Mouse (Mus musculus): Measurements from ENCODE around the gene Chd9.
A peak's percentile ranks its signal among the peaks of the same experiment; 100 is the strongest.
"Not testable (repeated sequence)": the region's sequence is repeated elsewhere in the genome, so short reads cannot be mapped to it uniquely, and the experiment has no call there.

Chd9 gene

DNA sequence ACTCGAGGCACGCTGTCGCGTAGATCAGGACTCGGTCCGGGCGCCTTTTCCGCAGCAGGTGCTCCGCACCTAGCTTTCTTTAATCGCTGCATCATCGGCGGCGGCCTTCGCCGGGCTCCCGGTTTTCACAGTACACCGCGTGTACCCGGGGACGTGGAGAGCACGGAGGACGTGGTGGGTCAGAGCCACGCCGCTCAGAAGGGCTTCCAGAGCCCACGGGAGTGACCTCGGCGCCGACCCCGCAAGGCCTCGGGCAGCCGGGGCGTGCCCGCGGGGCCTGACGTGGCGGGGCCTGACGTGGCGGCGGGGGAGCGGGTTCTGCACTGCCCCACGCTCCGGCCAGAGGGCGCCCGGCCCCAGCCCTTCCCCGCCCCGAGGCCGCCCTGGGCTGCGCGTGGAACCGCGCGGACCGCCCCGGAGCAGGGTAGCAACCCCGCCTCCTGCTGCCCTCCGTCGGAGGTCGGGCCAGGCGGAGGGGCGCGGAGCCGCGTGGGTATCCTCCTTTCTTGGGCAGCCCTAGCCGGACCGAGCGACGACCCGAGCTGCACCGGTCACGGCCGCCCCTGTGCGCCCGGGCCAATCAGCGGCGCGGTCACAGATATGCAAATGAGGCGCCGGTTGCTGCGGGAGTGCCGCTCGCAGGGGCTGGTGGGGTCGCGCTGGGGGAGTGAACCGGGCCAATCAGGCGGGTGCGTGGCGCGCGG is 79.8 kb downstream of the Chd9 start:
- DNase-seq (ENCODE audit: low spot score) = peak; percentile 97

DNA sequence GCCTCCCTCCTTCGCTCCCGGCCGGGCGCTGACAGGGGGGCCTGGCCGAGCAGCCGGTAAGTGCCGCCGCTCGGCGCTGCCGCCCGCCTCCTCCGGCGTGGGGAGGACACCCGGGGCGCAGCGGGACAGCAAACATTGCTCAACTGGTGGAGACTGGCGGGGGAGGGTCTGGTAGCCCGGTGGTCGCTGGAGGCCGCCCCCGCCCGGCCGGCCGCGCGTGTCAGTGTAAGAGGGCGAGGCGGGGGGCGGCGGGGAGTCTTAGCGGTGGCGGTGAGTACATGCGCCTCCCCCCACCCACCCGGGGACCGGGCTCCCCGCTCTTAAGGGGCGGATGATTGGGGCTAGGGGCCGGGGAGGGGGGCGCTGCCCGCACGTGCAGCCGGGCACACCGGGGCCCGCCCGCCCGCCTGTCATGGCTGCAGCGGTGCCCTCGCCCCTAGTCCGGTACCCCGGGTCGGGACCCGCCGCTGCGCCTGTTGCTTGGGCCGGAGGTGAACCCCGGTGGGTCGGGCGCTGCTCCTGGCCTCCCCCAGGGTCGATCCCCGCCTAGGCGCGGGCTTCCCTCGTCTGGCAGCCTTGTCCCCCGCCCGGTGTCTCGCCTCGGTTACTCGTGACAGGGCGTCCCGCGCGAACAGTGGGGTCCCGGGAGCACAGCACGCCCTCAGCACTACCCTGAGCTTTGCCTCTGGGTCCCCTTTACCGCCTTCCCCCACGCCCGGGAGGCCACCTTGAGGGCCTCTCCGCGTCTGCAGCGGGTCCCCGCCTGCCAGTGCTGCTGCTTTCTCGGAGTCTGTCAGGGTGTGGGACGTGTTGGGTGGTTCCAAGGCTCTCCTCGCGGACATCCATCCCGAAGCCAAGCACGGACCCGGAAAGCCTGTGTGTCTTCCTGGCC is 80.7 kb downstream of the Chd9 start:
- peak; percentile 36 for DNase-seq (ENCODE audit: low spot score)

DNA sequence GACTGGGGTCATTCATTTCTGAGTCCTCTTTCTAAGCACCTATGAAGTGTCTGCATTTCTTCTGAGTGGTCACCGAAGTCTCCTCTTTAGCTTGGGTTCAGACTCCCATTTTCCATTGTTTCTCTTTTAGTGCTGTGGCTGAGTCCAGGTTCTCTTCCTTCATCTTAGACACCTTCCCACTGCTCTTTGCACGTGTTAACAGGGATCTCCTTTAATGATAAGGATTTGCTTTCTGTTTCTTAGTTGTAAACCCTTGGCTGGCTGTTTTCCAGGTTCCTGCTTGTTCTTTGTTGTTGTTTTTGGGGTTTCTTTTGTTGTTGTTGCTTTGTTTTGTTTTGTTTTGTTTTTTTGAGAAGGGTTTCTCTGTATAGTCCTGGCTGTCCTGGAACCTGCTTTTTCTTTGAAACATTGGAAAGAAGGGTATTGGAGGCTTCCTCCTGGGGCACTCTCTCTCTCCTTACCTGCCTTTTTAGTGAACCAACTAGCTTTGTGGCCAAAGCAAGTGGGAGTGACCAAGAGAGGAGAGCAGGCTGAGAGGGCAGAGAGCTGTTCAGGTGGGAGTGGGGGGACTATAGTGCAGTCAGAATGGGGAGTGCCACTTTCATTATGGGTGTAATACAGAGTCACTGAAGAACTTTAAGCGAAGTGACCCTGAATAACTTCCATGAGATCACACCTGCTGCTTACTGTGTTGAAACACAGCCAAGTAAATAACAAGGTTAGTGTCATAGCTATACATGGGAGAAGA is 95.2 kb downstream of the Chd9 start:
- DNase-seq (ENCODE audit: low spot score) = no peak

DNA sequence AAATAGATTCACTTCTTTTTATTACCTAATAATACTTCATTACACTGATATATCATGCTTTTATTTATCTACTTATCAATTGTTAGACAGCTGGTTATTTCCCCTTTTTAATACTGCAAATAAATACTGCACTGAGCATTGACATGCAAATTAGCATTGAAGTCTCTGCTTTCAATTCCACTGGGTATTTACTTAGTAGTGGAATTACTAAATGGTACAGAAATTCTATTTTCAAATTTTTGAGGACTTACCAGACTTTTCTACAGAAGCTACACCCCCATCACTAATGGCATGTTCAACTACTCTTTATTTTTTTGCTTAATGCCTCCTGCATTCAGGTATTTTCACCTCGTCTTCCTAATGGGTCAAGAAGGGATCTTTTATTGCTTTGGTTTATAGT is 100.3 kb downstream of the Chd9 start:
- DNase-seq (ENCODE audit: low spot score) = no peak

DNA sequence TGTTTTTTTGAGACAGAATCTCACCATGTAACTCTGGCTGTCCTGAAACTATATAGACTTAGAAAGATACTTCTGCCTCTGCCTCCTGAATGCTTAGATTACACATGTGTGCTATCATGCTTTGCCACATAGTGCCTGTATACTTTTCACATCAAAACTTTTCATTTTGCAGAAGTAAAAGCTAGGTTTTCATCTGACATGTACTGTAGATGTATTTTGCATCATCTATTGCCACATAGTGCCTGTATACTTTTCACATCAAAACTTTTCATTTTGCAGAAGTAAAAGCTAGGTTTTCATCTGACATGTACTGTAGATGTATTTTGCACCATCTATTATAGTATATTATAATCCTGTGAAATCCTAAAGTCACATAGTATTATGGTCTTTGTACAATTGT is 102.0 kb downstream of the Chd9 start:
- not testable (repeated sequence) for DNase-seq (ENCODE audit: low spot score)

DNA sequence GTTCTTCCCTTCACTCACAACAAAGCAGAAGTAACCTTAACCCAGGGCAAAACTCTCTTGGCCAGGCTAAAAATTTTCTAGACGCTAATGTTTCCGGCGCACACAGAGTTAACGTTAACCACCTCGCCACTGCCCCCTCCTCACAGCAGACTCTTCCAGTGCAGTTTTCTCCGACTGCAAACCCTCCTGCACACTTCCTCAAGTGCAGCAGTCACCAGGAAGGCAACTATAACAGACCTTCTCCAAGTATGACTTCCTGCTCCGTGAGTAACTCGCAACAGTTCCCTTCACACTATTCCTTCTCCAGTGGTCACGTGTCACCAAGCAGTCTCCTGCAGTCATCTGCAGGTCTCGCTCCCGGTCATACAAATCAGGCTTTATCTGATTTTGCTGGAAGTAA is 104.8 kb downstream of the Chd9 start:
- DNase-seq (ENCODE audit: low spot score) = no peak

DNA sequence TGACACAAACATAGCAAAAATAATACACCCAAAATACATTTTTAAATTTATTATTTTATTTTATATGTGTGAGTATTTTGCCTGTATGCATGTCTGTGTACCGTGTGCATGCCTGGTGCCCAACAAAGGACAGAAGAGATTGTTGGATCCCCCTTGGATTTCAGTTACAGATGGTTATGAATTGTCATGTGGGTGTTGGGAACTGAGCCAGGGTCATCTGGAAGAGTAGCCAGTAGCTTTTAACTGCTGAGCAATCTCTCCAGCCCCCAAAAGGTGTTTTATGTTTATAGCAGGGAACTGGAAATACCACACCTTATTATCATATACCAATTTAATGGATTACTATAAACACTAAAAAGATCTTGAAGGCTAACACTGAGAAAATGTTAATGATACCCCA is 106.6 kb downstream of the Chd9 start:
- DNase-seq (ENCODE audit: low spot score) = no peak

DNA sequence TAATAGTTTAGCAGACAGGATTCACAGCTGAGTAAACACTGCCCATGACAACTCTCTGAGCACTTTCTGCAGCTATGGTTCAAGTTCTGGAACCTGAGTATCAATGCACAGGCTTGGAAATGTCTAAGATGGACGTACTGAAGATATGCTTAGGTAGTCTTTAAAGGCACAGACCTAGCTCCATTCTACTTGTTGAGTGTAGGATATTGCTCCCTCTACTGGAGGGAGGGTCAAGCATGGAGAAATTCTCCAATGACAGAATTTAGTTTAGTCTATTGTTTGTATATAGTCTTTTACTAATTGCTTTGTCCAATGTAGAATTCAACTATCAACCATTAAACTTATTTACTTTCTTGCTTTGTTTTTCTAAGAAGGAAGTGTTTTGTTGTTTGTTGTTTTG is 108.7 kb downstream of the Chd9 start:
- DNase-seq (ENCODE audit: low spot score) = no peak

DNA sequence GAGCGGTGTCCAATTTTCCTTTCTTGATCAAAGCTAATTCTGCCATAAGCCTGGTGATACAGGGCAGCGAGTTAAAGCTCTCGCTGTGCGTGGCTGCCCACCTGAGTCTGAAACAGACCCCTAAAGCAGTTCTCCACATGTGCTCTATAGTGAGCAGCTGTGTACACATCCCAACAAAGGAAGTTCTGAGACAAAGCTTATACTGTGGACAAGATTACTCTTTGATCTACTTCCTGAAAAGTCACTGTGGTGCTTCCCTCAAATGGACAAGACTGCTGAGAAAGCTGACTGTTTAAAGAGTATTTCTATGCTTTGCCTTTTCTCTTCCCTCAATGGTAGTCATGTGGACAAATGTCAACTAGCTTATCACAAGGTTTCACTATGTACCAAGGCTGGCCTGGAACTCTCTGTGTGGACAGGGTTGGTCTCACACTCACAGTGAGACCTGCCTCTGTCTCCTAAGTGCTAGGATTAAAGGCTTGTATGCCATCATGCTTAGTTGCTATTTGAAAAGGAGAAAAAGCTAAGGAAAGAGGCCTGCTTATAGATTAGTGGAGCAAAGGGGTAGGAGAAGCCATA is 110.3 kb downstream of the Chd9 start:
- no peak for DNase-seq (ENCODE audit: low spot score)

DNA sequence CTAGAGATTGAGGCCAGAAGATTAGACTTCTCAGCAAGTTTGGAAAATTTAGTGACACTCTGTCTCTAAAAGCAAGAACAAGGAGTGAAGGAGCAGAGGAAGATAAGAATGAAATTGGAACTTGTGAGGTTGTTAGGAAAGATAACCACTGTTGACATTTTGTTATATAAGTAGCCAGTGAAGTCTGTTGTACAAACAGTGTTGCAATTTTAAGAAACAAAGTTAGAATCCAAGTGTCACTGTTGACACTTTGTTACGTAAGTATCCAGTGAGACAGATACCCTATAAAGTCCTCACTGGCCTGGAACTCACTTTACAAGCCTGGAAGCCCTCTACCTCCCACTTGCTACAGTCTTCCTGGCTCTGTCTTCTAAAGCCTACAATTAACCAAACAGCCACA is 111.7 kb downstream of the Chd9 start:
- no peak for DNase-seq (ENCODE audit: low spot score)

DNA sequence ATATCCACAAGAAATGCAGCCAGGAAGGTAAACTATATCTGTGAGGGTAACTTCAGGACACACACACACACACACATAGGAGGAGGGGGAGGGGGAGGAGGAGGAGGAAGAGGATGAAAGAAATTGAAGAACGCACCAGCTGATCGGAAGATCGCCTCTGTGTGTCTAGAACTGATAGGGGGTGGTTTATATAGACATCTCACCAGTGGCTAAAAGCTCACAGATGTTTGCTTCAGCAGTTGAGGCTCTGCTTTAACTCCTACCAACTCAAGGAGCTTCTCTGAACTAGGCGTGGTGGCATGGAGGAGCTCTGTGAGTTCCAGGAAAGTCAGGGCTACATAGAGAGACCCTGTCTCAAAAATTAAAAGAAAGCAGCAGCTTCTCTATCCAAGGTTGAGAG is 115.6 kb downstream of the Chd9 start:
- no peak for DNase-seq (ENCODE audit: low spot score)

DNA sequence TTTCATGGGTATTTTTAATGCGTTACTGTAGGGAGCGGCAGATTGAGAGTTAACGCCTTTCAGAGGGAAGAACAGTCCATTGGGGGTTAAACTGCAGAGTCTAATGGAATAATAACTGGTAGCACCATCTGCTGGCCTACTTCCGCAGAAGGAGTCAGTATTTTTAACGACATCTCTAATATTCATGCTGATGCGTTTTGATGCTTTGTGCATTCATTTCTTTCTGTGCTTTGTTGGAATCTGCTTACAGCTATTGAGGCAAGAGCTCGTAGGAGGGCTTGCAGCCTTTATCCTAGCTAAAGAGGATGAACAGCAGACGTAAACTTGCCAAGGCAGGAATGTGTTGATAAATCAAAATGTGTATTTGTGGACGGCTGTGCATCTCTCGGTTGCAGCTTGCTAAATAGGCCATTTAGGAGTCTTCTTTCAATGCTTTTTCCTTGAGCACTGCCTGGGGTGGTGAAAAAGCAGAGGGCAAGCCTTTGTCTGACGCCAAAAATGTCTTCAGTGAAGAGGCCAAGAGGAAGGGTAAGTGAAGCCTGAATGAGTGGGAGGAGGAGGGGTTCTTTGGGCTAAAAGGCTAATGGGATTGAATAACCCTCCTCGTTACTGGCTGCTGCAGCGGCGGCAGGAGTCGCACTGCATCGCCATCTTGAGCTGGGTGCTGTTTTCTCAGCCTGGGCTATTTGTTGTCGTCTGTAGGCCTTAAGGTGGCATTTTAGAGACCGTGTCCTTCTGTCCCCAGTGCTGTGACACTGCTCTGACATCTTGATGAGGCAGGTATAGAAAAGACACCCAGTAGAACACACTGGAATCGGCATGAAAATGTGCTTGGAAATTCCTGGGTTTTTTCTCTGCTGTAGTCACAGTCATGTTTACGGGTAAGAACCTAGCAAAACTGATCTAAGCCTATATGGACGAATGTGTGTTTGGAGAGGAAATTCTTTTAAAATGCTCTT is 126.9 kb downstream of the Chd9 start:
- DNase-seq (ENCODE audit: low spot score) = peak; percentile 73

DNA sequence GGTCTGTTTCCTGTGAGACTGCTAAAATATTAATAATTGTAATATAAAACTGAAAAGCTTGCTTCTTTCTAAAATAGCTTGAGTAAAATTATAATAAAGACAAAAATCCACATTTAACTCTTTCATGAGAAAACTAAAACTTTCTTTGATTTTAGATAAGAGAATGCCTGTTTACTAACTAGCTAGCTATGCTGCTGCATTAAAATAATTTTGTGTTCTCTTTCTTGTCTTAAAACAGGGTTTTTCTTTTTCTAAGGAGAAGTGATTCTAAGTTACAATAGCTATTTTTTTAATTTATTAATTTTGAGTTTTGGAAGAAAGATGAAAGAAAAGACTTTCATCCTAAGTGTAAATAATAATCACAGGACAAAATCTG is 127.6 kb downstream of the Chd9 start:
- DNase-seq (ENCODE audit: low spot score) = no peak

DNA sequence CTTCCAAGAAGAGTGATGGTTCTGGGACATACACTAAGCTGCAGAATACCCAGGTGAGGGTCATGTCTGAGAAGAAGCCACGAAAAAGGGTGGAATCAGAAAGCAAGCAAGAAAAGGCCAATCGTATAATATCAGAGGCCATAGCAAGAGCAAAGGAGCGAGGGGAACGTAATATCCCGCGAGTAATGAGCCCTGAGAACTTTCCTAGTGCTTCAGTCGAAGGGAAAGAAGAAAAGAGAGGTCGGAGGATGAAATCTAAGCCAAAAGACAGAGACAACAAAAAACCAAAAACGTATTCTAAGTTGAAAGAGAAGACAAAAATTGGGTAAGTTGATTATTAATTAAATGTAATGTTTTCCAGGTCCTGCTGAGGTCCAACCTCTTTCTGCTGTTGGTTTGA is 128.2 kb downstream of the Chd9 start:
- DNase-seq (ENCODE audit: low spot score) = no peak

DNA sequence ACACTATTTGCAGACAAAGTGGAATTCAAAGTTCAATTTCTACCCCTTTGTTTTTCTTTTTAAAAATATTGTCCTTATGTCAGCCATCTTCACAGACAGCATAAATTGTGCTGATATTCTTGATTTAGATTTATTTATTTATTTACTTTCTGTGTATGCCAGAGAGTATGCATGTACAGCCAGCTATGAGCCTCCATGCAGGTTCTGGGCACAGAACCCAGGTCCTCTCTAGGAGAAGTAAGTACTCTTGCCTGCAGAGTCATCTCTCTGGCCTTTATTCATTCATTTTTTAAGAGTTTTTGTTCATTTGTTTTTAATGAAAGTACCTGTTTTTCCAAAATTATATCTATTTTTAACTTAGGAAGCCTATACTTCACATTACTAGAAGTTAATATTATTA is 129.6 kb downstream of the Chd9 start:
- DNase-seq (ENCODE audit: low spot score) = no peak

DNA sequence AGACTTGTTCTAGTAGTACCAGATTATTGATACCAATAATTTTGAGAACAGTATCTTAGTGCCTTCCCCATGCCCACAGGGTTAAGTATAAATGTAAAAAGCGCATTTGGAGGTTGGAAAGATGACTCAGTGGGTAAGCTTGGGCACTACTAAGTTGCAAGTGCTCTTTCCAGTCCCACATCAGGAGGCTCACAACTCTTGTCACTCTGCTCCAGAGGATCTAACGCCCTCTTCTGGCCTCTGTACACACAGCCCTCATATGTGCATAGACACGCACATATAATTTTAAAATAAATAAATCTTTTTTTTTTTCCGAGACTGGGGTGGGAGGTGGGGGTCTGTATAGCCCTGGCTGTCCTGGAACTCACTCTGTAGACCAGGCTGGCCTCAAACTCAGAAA is 131.6 kb downstream of the Chd9 start:
- no peak for DNase-seq (ENCODE audit: low spot score)

DNA sequence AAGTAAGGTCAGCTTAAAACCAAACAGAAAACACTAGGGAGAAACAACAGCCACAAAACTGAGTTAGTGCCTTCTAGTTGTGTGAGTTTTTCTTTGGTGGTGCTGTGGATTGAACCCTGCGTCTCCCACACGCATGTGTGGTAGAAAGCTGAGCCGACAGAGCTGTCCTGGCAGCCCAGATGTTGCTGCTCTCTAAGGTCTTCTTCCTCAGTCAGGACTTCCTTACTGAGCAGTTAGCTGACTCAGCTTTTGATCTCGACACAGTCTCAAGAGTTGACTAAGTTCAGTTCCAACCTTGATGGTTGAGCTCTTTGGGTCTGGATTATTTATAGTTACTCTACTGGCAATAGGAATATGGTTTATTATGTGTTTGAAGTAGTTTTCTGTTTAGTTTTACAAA is 133.5 kb downstream of the Chd9 start:
- no peak for DNase-seq (ENCODE audit: low spot score)

DNA sequence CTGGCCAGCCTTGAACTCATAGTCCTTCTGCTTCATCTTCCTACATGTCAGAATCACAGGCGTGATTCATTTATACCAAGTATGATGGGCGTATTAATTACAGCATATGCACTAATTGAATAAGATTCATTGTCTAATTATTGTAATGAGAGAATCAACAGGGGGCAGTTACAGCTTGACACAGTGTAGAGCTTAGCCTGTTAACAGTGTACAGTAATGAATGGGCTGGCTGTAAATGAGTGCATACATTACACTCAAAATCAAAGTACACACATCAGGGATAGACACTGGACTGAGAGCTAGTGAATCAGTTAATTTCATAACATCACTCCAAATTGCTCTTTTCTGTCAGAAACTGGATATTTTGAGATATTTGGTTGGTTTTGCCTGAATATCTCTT is 135.9 kb downstream of the Chd9 start:
- no peak for DNase-seq (ENCODE audit: low spot score)

DNA sequence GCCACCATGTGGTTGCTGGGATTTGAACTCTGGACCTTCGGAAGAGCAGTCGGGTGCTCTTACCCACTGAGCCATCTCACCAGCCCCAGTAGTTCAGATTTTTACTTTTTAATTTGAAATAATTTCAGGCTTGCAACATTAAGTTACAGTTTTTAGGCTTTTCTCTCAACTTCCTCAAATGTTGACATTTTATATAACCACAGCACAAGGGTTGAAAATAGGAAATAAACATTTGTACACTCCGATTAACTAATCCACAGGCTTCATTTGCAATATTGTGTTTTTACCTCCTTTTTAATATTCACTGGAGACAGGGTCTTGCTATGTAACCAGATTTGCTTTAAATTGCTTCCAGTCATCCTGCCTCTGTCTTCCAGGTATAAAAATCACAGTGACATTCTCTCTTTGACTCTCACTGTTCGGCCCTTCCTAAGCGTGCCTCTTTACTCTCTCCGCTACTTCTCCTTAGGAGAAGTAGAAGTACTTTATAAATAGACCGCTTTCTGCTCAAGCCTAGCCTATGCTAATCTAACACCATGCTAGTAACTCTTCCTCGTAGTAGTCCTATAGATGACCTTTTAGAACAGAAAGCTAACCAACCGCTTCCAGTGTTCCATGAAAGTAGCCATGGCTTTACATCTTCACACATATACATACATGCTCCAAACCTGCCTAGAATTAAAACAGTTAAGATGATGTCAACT is 137.5 kb downstream of the Chd9 start:
- DNase-seq (ENCODE audit: low spot score) = no peak

DNA sequence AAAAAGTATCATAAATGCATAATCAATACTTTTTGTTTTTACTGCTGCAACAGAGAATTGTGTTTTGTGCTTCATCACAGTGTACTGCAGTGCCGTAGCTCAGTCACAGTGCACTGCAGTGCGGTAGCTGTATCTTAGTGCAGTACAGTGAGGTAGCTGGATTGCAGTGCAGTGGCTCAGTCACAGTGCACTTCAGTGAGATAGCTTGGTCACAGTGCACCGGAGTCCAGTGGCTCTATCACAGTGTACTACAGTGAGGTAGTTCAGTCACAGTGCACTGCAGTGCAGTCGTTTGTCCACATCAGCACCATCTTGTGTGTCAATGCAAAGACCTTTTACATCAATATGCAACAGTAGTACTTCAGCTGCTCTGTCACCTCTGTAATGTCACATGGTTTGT is 140.2 kb downstream of the Chd9 start:
- DNase-seq (ENCODE audit: low spot score) = no peak

DNA sequence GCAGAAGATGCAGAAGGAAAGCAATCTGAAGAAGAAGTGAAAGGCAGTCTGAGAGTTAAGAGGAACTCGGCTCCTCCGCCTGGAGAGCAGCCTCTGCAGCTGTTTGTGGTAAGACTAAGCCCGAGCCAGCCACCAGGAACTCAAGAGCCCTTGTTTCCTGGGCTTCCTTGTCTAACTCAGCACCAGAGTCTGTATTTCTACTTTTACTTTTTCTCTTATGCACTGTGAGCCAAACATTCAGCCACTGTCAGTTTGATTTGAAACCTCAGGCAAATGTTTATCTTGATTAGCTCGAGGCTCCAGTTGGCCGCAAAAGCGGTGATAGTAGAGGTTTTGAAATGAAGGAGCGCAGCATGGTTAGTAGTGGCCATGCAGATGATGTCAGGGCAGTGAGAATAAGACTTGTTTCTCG is 148.8 kb downstream of the Chd9 start:
- no peak for DNase-seq (ENCODE audit: low spot score)

Data from yolk sac, embryonic 10.5 days (tissue).